Mouse (Mus musculus) heart, adult 2 months (tissue): Measurements from ENCODE around the gene Hao1.

ENCODE experiments used
- CTCF ChIP-seq: fragments of 200-600 bp; IDR thresholded peaks from 2 replicates; pipeline ENCODE4 v1.8.1; 2022; ENCODE audit warnings: antibody characterized with exemption, mild to moderate bottlenecking, moderate library complexity
- EP300 ChIP-seq: fragments of 200-500 bp; IDR thresholded peaks from 2 replicates; pipeline ENCODE4 v1.6.1; 2011; ENCODE audit warnings: low read depth, low read length, control low read depth; ENCODE audit not compliant: insufficient read depth
- POLR2A ChIP-seq: fragments of 200-500 bp; IDR thresholded peaks from 2 replicates; pipeline ENCODE4 v1.6.1; 2011; ENCODE audit warnings: mild to moderate bottlenecking, low read depth, low read length, control low read depth; ENCODE audit not compliant: insufficient read depth

DNA sequence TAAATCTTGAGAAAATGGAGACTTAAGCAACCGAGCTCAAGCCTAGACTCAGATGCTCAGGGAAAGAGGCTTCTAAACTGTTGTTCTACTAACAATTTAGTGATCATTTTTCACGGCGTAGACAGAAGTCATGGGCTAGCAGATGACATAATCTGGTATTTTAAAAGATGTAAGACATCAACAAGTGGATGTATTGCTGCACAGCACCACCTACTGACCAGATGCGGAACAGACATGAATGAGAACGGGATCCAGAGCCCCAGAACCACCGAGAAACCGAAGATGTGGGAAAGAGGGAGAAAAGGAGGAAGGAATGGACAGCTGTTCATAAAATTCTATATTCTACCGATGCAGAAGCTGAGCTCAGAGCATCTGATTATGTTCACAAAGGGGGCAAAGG, 72.4 kb downstream of the Hao1 start:
- TF ChIP-seq POLR2A (no peak), CTCF (peak; percentile 88), EP300 (no peak)
